In genomic region chr13:21784311-21784710, GRCm38 (mm10) we compare ENCODE assay signal across 9 mouse cellular contexts. TPM values are rescaled to one million over a fixed set of nuclear protein-coding genes. Genes with fewer than 3 reads are reported as not detected.
DNase-seq lines count a peak whose midpoint lies in the region; ATAC-seq and TF ChIP-seq lines count a peak whose summit lies in the region.
"Had no signal": no experiment of that assay in that cellular context is flagged by ENCODE, and none has a peak within 500 bp of the region (broad histone marks: within the 10 kb centered on the region; RNA-seq: fewer than 3 reads in every experiment).

No protein-coding gene starts in this region.

- H3K27ac ChIP-seq in heart, postnatal 0 days (ENCODE audit: low read depth) = peak overlapping the region; percentile 72
- H3K27ac ChIP-seq in forebrain, embryonic 15.5 days (replicated peaks) = peak overlapping the region; percentile 88
- H3K27ac ChIP-seq in liver, embryonic 13.5 days = peak overlapping the region; percentile 100

- no peak for TF ChIP-seq EP300 in heart, postnatal 0 days (IDR thresholded peaks at IDR 0.05; ENCODE audit: low read depth)

- no peak for TF ChIP-seq CTCF in heart, postnatal 0 days (IDR thresholded peaks at IDR 0.05; ENCODE audit: low read depth)

- peaks cover 34% of the 10 kb centered on the region for H3K4me1 ChIP-seq in heart, postnatal 0 days (ENCODE audit: control insufficient read depth, insufficient read depth)
- H3K4me1 ChIP-seq in forebrain, embryonic 15.5 days = peaks cover 57% of the 10 kb centered on the region
- H3K4me1 ChIP-seq in liver, embryonic 13.5 days (replicated peaks) = peaks cover 55% of the 10 kb centered on the region

- H3K4me3 ChIP-seq in heart, postnatal 0 days (ENCODE audit: low read depth, low read length) = no peak overlapping the region
- no peak overlapping the region for H3K4me3 ChIP-seq in forebrain, embryonic 15.5 days
- H3K4me3 ChIP-seq in liver, embryonic 13.5 days (replicated peaks) = peak overlapping the region; percentile 60

- ATAC-seq in heart, postnatal 0 days (ENCODE audit: insufficient read depth, low read depth) = no peak
- ATAC-seq in forebrain, embryonic 15.5 days (replicated peaks) = no peak
- ATAC-seq in liver, embryonic 13.5 days (ENCODE audit: low read depth) = no peak

- DNase-seq in heart, postnatal 0 days (ENCODE audit: low spot score) = no peak
- DNase-seq in heart, postnatal 4 days = no peak
- peak; percentile 14 for DNase-seq in ZHBTc4 (ENCODE audit: low read depth, low spot score)
- DNase-seq in liver, embryonic 13.5 days = no peak
- no peak for DNase-seq in left cerebral cortex, postnatal 25 days (ENCODE audit: low spot score in 2 of 2)
- no peak for DNase-seq in right cerebral cortex, postnatal 36 days (ENCODE audit: low spot score in 2 of 2)
- no peak for DNase-seq in frontal cortex, postnatal 10 days (ENCODE audit: low spot score in 2 of 2)

- 0 out of 2 replicates have a peak overlapping the region, but pooled peaks have one; percentile 62 for H3K9ac ChIP-seq in heart, postnatal 0 days (replicated peaks; ENCODE audit: low read depth, low read length)
- peak overlapping the region; percentile 26; the same call in 1 of the 2 replicates for H3K9ac ChIP-seq in forebrain, embryonic 15.5 days (replicated peaks)
- peak overlapping the region; percentile 84 for H3K9ac ChIP-seq in liver, embryonic 13.5 days

- H3K9me3 ChIP-seq in heart, postnatal 0 days (replicated peaks; ENCODE audit: control insufficient read depth, low read length) = no peaks in the 10 kb centered on the region
- H3K9me3 ChIP-seq in forebrain, embryonic 15.5 days = no peaks in the 10 kb centered on the region
- no peaks in the 10 kb centered on the region for H3K9me3 ChIP-seq in liver, embryonic 13.5 days (replicated peaks)
- H3K9me3 ChIP-seq: G1E had no signal

- WGBS in heart, postnatal 0 days = 56% methylated on average over 6 of the region's 6 CpGs
- WGBS in forebrain, embryonic 15.5 days = 19% methylated on average over 6 of the region's 6 CpGs
- 59% methylated on average over 6 of the region's 6 CpGs for WGBS in liver, embryonic 13.5 days (ENCODE audit: insufficient replicate concordance)

- no peaks in the 10 kb centered on the region for H3K36me3 ChIP-seq in heart, postnatal 0 days (replicated peaks; ENCODE audit: control insufficient read depth, insufficient read depth, low read length)
- H3K36me3 ChIP-seq in forebrain, embryonic 15.5 days = no peaks in the 10 kb centered on the region
- no peaks in the 10 kb centered on the region for H3K36me3 ChIP-seq in liver, embryonic 13.5 days
- H3K36me3 ChIP-seq: G1E had no signal

- no peaks in the 10 kb centered on the region for H3K27me3 ChIP-seq in heart, postnatal 0 days (ENCODE audit: control insufficient read depth, insufficient read depth, low read length)
- no peaks in the 10 kb centered on the region for H3K27me3 ChIP-seq in forebrain, embryonic 15.5 days
- H3K27me3 ChIP-seq in liver, embryonic 13.5 days = no peaks in the 10 kb centered on the region

- H3K4me2 ChIP-seq in heart, postnatal 0 days (ENCODE audit: low read depth, low read length) = peak overlapping the region; percentile 68; the same call in 1 of the 2 replicates
- H3K4me2 ChIP-seq in forebrain, embryonic 15.5 days (replicated peaks) = peak overlapping the region; percentile 77
- H3K4me2 ChIP-seq in liver, embryonic 13.5 days = peak overlapping the region; percentile 74

- intact Hi-C loops in left cerebral cortex, postnatal 25 days (cut with DNase I) = loop anchor here (10.0 kb wide), 2 partner anchors 1800 to 1970 kb away; partner anchors contain the start of genes Hist1h2ab, Hist1h3b, Hist1h4b and Hist1h4d

RNA-seq across cellular contexts. Expression of gene Hist1h3i, which starts 1.1 kb away (rescaled TPM):
- 602 and 1,805 TPM in 2 replicates for total RNA-seq in heart, postnatal 0 days (2014; rRNA removed; ENCODE audit: low replicate concordance)
- 21.5 and 25.8 TPM in 2 replicates for polyA plus RNA-seq in heart, postnatal 0 days (2015; fragmentation: Nextera tagmentation; extraction: Ambion mirVana)
- total RNA-seq in heart, postnatal 4 days (2021) = 100 to 1,000 TPM; 504 to 518 TPM
- polyA plus RNA-seq in forebrain, embryonic 15.5 days (2015; fragmentation: Nextera tagmentation; extraction: Ambion mirVana) = 79.3 and 101 TPM in 2 replicates
- 164 and 194 TPM in 2 replicates for polyA plus RNA-seq in liver, embryonic 13.5 days (2015; fragmentation: Nextera tagmentation; extraction: Ambion mirVana)
- total RNA-seq in left cerebral cortex, postnatal 25 days (2021) = 10 to 100 TPM; 61.5 to 78.2 TPM

RNA-seq across cellular contexts. Expression of gene Hist1h2an, which starts 2.7 kb away (rescaled TPM):
- 677 and 1,354 TPM in 2 replicates for total RNA-seq in heart, postnatal 0 days (2014; rRNA removed; ENCODE audit: low replicate concordance)
- polyA plus RNA-seq in heart, postnatal 0 days (2015; fragmentation: Nextera tagmentation; extraction: Ambion mirVana) = 1.8 and 3.3 TPM in 2 replicates
- total RNA-seq in heart, postnatal 4 days (2021) = 100 to 1,000 TPM in 1 of 2 experiments, 10 to 100 TPM in 1; 94.5 to 114 TPM
- polyA plus RNA-seq in forebrain, embryonic 15.5 days (2015; fragmentation: Nextera tagmentation; extraction: Ambion mirVana) = 2.6 and 3.0 TPM in 2 replicates
- 5.8 and 15.9 TPM in 2 replicates for polyA plus RNA-seq in liver, embryonic 13.5 days (2015; fragmentation: Nextera tagmentation; extraction: Ambion mirVana)
- 1 to 10 TPM in 1 of 2 experiments, not detected in 1; 1.1 TPM for total RNA-seq in left cerebral cortex, postnatal 25 days (2021)

RNA-seq across cellular contexts. Expression of gene Hist1h2bp, which starts 3.0 kb away (rescaled TPM):
- total RNA-seq in heart, postnatal 0 days (2014; rRNA removed; ENCODE audit: low replicate concordance) = 250 and 332 TPM in 2 replicates
- 0.34 and 0.55 TPM in 2 replicates for polyA plus RNA-seq in heart, postnatal 0 days (2015; fragmentation: Nextera tagmentation; extraction: Ambion mirVana)
- total RNA-seq in heart, postnatal 4 days (2021) = 100 to 1,000 TPM; 213 to 224 TPM
- 0.67 and 1.9 TPM in 2 replicates for polyA plus RNA-seq in forebrain, embryonic 15.5 days (2015; fragmentation: Nextera tagmentation; extraction: Ambion mirVana)
- 2.8 and 3.8 TPM in 2 replicates for polyA plus RNA-seq in liver, embryonic 13.5 days (2015; fragmentation: Nextera tagmentation; extraction: Ambion mirVana)
- 10 to 100 TPM in 1 of 2 experiments, 1 to 10 TPM in 1; 5.8 to 12.1 TPM for total RNA-seq in left cerebral cortex, postnatal 25 days (2021)

RNA-seq across cellular contexts. Expression of gene Hist1h1b, which starts 3.9 kb away (rescaled TPM):
- 356 and 550 TPM in 2 replicates for total RNA-seq in heart, postnatal 0 days (2014; rRNA removed; ENCODE audit: low replicate concordance)
- polyA plus RNA-seq in heart, postnatal 0 days (2015; fragmentation: Nextera tagmentation; extraction: Ambion mirVana) = 4.7 and 5.4 TPM in 2 replicates
- total RNA-seq in heart, postnatal 4 days (2021) = 100 to 1,000 TPM; 295 to 307 TPM
- polyA plus RNA-seq in forebrain, embryonic 15.5 days (2015; fragmentation: Nextera tagmentation; extraction: Ambion mirVana) = 9.6 and 13.7 TPM in 2 replicates
- polyA plus RNA-seq in liver, embryonic 13.5 days (2015; fragmentation: Nextera tagmentation; extraction: Ambion mirVana) = 37.3 and 37.6 TPM in 2 replicates
- total RNA-seq in left cerebral cortex, postnatal 25 days (2021) = 10 to 100 TPM in 1 of 2 experiments, 1 to 10 TPM in 1; 5.3 to 10.6 TPM

RNA-seq across cellular contexts. Expression of gene Hist1h2bq, which starts 25.7 kb away (rescaled TPM):
- total RNA-seq in heart, postnatal 0 days (2014; rRNA removed; ENCODE audit: low replicate concordance) = 1,204 and 1,722 TPM in 2 replicates
- 5.6 and 6.3 TPM in 2 replicates for polyA plus RNA-seq in heart, postnatal 0 days (2015; fragmentation: Nextera tagmentation; extraction: Ambion mirVana)
- total RNA-seq in heart, postnatal 4 days (2021) = 100 to 1,000 TPM; 420 to 457 TPM
- polyA plus RNA-seq in forebrain, embryonic 15.5 days (2015; fragmentation: Nextera tagmentation; extraction: Ambion mirVana) = 12.2 and 15.4 TPM in 2 replicates
- 22.0 and 34.4 TPM in 2 replicates for polyA plus RNA-seq in liver, embryonic 13.5 days (2015; fragmentation: Nextera tagmentation; extraction: Ambion mirVana)
- 10 to 100 TPM; 44.4 to 48.2 TPM for total RNA-seq in left cerebral cortex, postnatal 25 days (2021)

Comparison
In these comparisons a context has a peak if more than half of its experiments do, and no peak if none do; other contexts are left out.
1. H3K9ac ChIP-seq: peak in every context shown above with its lines; median percentile 84 in liver, embryonic 13.5 days; 62 in heart, postnatal 0 days; 26 in forebrain, embryonic 15.5 days.
2. RNA of gene Hist1h2an, which starts 2.7 kb away (total RNA-seq): 677 to 1,354 TPM in heart, postnatal 0 days and 94.5 to 114 TPM in heart, postnatal 4 days; 1.1 TPM in left cerebral cortex, postnatal 25 days; every median in the first group is over 10 times any median in the second.
3. RNA of gene Hist1h2bp, which starts 3.0 kb away (total RNA-seq): 250 to 332 TPM in heart, postnatal 0 days and 213 to 224 TPM in heart, postnatal 4 days; 5.8 to 12.1 TPM in left cerebral cortex, postnatal 25 days; every median in the first group is over 10 times any median in the second.
4. Peak in every context shown above with its lines, with median percentiles within 50 percentile points of each other: H3K27ac ChIP-seq and H3K4me2 ChIP-seq.